Mouse (Mus musculus) cerebellum, adult 11 months (tissue): ENCODE measurements around the gene Mrgprx1.

Experiments
- DNase-seq: peaks from one replicate; pipeline ENCODE4 v3.0.0; 2022

Mrgprx1 gene

GRCm38 (mm10) chr7:48027497-48027896 lies at the start of gene Mrgprx1:
TSS of gene Mrgprx1 (minus strand) at chr7:48027597.
- DNase-seq: no peak

GRCm38 (mm10) chr7:48075521-48075920 lies 48.1 kb upstream of the Mrgprx1 start:
- DNase-seq: no peak

DNA sequence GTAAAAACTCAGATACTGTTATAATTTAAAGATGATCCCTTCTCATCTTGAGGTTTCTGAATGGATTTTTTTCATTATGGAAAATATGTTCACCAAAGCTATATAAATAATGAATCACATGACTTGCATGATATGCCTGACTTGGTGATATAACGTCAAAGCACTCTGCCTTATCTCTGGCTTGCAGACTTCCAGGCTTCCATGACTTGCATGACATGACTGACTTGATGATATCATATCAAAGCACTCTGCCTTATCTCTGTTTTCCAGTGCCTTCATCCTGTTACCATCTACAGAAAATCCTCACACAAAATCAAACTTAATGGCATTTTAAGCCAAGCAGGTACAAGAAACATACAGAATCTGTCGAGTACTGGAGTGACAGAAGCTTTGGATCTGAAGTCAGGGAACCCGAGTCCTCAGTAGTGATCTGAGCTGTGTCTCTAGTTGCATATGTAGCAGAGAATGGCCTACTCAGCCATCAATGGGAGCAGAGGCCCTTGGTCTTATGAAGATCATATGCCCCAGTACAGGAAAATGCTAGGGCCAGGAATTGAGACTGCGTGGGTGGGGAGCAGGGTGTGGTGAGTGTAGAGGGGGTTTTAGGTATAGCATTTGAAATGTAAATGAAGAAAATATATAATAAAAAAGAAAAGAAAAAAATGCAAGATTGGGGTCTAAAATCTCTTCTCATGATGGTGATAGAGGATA lies 19.2 kb upstream of the Mrgprx1 start:
- DNase-seq: no peak

DNA sequence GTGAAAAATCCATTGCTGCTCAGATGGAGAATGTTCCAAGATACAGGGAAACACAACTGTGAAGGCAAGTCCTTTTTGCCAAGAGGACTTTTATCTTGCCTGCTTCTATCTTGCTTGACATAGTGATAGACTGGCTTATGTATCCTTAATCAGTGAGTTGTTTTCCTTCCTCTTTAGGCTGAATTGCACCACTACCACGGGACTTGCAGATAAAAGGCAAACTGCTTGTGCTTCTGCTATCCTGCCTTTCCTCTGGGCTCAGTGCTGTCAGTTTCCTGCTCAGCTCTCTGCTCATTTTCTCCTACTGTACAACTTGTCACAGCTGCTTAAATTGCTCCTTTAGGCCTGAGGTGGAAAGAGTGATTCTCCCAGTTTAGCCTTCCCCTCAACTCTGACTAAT lies 16.6 kb upstream of the Mrgprx1 start:
- no peak for DNase-seq

DNA sequence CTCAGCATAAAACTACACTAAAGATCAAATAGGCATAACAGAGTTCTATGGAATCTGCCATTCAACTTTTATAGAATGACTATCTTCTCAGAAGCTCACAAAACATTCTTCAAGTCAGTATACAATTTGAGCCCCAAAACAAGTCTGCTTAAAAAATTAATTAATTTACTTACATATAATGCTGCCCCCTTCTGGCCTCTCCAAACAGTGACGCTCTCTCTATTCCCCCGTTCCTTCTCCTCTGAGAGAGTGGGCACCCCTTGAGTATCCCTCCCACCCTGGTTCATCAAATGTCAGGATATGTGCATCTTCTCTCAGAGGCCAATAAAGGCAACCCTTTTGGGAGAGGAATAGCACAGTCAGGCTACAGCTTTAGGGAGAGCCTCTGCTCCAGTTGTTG lies 9.5 kb downstream of the Mrgprx1 start:
- no peak for DNase-seq

GRCm38 (mm10) chr7:47995689-47996088 lies 31.7 kb downstream of the Mrgprx1 start:
- no peak for DNase-seq

DNA sequence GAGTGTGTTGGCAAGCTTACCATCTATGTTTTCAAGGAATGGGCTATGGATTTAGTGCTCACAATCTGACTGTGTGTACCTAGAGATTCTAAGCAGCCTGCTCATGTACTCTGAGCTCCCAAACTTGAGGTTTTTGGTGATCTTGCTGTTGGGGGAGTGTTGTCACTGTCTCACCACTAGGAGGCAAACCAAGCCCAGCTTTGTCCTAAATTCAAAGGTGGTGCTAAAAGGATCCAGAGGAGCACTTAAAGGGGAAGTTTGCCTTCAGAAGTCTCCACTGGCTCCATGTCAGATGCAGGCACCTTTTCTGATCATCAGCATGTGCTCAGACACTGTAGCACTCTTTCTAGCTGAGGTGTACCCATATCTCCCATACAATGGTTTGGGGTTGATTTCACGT lies 40.6 kb downstream of the Mrgprx1 start:
- DNase-seq: no peak

DNA sequence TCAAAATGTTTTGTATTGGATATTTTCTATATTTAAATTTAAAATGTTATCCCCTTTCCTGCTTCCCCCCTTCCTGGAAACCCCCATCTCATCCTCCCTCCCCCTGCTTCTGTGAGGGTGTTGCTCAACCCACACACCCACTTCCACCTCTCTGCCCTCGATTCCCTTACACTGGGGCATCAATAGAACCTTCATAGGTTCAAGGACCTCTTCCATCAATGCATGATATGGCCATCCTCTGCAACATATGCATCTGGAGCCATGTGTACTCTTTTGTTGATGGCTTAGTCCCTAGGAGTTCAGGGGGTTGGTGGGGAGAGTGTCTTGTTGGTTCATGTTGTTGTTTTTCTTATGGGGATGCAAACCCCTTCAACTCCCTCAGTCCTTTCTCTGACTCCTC lies 45.4 kb downstream of the Mrgprx1 start, which contains the start of gene Mrgpra4:
Mrgpra4 (minus strand) TSS at position 101 of the 400 bp plus-strand sequence.
- DNase-seq: no peak
